Mouse (Mus musculus): ENCODE results near the gene Oxsr1. TPM values are rescaled to one million over a fixed set of nuclear protein-coding genes. Genes with fewer than 3 reads are reported as not detected.

The Oxsr1 gene
- polyA plus RNA-seq, 1 experiment: 16.3 TPM

DNA sequence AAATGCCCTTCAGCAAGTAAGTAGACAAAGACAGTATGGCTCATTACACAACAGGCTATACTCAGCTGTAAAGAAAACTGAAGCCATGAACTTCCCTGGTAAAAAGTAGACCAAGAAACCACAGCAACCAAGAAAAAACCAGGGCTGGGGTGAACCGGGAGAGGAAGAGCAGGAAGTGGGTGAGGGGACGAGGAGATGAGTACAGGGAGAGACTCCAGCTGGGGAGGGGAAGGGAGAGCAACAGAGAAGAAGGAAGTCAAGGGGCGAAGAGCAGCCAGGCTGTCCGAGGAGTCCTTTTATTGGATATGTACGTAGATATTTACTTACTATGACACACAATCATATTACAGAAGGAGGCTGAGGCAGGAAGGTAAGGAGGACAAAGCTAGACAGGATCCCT lies 74.2 kb downstream of the Oxsr1 start:
- Histone ChIP-seq H3K36me3 (ENCODE audit: control insufficient read depth, insufficient read depth, low read length) (peaks cover 2% of the 10 kb centered on the region; the same call in 1 of the 2 replicates), H3K27ac (ENCODE audit: insufficient read depth, low read depth, low read length) (peak overlapping the region; percentile 52; the same call in 1 of the 2 replicates), H3K27me3 (replicated peaks; ENCODE audit: control insufficient read depth, insufficient read depth, low read length) (no peaks in the 10 kb centered on the region), H3K4me1 (ENCODE audit: control insufficient read depth, insufficient read depth, low read length) (peaks cover 12% of the 10 kb centered on the region; the same call in 1 of the 2 replicates), H3K4me3 (ENCODE audit: insufficient read depth, low read depth, low read length) (no peak overlapping the region)
- WGBS: 66% methylated on average over 5 of the region's 5 CpGs
- no peak for DNase-seq
- TF ChIP-seq POLR2A (IDR thresholded peaks at IDR 0.05; ENCODE audit: low read depth, low read length) (no peak), CTCF (conservative IDR thresholded peaks at IDR 0.05; ENCODE audit: insufficient read depth, insufficient read length, low read depth, low read length) (no peak)

- peaks cover 3% of the 10 kb centered on the region; the same call in 1 of the 2 replicates for H3K36me3 ChIP-seq (ENCODE audit: control insufficient read depth, insufficient read depth, low read length)
- 50% methylated on average over 5 of the region's 5 CpGs for WGBS
- peak; percentile 94 for DNase-seq
- no peak overlapping the region for H3K27ac ChIP-seq (ENCODE audit: insufficient read depth, low read depth, low read length)
- no peak overlapping the region for H3K4me3 ChIP-seq (ENCODE audit: insufficient read depth, low read depth, low read length)
- peaks cover 12% of the 10 kb centered on the region; the same call in 1 of the 2 replicates for H3K4me1 ChIP-seq (ENCODE audit: control insufficient read depth, insufficient read depth, low read length)
- TF ChIP-seq CTCF (conservative IDR thresholded peaks at IDR 0.05; ENCODE audit: insufficient read depth, insufficient read length, low read depth, low read length): peak; percentile 61
- TF ChIP-seq POLR2A (IDR thresholded peaks at IDR 0.05; ENCODE audit: low read depth, low read length): no peak
- H3K27me3 ChIP-seq (replicated peaks; ENCODE audit: control insufficient read depth, insufficient read depth, low read length): no peaks in the 10 kb centered on the region
These were observed 75.4 kb downstream of the Oxsr1 start for GRCm38 (mm10) chr9:119246826-119247225.

- TF ChIP-seq POLR2A (IDR thresholded peaks at IDR 0.05; ENCODE audit: low read depth, low read length) (no peak), CTCF (conservative IDR thresholded peaks at IDR 0.05; ENCODE audit: insufficient read depth, insufficient read length, low read depth, low read length) (no peak)
- no peak overlapping the region for H3K4me3 ChIP-seq (ENCODE audit: insufficient read depth, low read depth, low read length)
- H3K36me3 ChIP-seq (ENCODE audit: control insufficient read depth, insufficient read depth, low read length): peaks cover 6% of the 10 kb centered on the region; the same call in 1 of the 2 replicates
- no peaks in the 10 kb centered on the region for H3K27me3 ChIP-seq (replicated peaks; ENCODE audit: control insufficient read depth, insufficient read depth, low read length)
- peak; percentile 81 for DNase-seq
- H3K4me1 ChIP-seq (ENCODE audit: control insufficient read depth, insufficient read depth, low read length): peaks cover 19% of the 10 kb centered on the region
- peak overlapping the region; percentile 71; the same call in 1 of the 2 replicates for H3K27ac ChIP-seq (ENCODE audit: insufficient read depth, low read depth, low read length)
- 50% methylated on average over 3 of the region's 3 CpGs for WGBS
These were observed 78.2 kb downstream of the Oxsr1 start for GRCm38 (mm10) chr9:119243981-119244380.

DNA sequence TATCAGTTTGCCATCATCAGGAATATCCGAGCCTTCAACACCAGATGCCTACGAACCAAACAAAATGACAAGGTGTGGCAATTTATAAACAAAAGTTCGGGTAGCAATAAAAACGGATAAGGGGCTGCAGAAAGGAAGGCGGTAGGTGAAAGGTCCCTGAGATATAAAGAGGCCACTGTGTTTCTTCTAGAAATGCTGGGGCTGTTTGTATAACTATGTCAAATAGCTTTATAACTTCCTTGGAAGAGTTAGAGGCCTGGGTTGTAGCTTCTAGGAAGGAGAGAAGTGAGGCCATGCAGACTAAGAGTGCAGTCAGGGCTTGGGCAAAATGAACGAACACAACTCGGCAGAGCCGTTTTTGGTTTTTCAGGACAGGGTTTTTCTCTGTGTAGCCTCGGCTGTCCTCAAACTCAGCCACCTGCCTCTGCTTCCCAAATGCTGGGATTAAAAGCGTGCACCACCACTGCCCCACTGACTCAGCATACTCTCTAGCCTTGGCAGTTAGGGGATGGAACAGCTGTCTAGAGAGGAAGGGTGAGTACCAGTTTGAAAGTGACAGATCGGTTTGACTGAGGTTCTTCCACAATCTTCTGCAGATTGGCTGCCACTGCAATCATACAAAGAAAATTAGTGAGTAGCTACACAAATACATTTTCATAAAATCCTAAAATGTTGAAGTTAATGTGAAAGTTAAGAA lies 80.9 kb downstream of the Oxsr1 start:
- peaks cover 6% of the 10 kb centered on the region; the same call in 1 of the 2 replicates for H3K36me3 ChIP-seq (ENCODE audit: control insufficient read depth, insufficient read depth, low read length)
- no peak for DNase-seq

DNA sequence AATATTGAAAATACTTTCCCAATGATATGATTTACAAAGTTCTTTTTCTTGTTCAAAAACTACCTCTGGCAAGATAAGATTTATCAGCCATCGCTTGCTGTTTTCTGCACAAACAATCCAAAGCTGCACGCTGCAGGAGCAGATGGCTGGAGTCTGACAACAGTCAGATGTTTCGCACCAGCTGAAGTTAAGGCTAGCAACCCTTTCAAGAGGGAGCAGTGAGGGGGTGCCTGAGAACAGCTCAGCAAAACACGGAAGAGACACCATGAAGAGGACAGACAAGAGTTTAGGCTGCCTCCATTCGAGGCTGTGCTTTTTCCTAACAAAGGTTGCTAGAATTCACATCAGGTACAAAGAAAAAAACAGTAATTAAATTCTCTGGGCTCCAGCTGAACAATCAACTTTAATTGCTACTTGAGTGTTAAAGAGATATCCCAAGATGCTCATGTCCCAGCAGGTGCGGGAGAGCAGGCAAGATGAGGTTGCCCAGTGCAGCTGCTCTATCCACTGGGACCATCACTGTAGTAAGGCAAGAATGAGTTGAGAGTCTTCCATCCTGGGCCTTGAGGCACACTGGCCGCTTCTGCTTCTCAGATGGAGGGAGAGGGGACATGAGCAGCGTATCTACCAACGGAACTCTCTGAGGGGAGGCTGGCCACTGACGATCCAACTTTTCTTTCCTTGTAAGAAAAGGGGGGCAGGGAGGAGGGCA lies 81.8 kb downstream of the Oxsr1 start:
- no peak overlapping the region for H3K4me3 ChIP-seq (ENCODE audit: insufficient read depth, low read depth, low read length)
- no peak for DNase-seq
- peaks cover 6% of the 10 kb centered on the region; the same call in 1 of the 2 replicates for H3K36me3 ChIP-seq (ENCODE audit: control insufficient read depth, insufficient read depth, low read length)
- WGBS: 85% methylated on average over 10 of the region's 10 CpGs
- H3K27me3 ChIP-seq (replicated peaks; ENCODE audit: control insufficient read depth, insufficient read depth, low read length): no peaks in the 10 kb centered on the region
- peaks cover 18% of the 10 kb centered on the region for H3K4me1 ChIP-seq (ENCODE audit: control insufficient read depth, insufficient read depth, low read length)
- H3K27ac ChIP-seq (ENCODE audit: insufficient read depth, low read depth, low read length): peak overlapping the region; percentile 63
- TF ChIP-seq POLR2A (IDR thresholded peaks at IDR 0.05; ENCODE audit: low read depth, low read length): no peak
- TF ChIP-seq CTCF (conservative IDR thresholded peaks at IDR 0.05; ENCODE audit: insufficient read depth, insufficient read length, low read depth, low read length): no peak

More for the DNA sequence above, 80.9 kb downstream of the Oxsr1 start:
- H3K4me3 ChIP-seq (ENCODE audit: insufficient read depth, low read depth, low read length): no peak overlapping the region
- TF ChIP-seq POLR2A (IDR thresholded peaks at IDR 0.05; ENCODE audit: low read depth, low read length): no peak
- no peak for TF ChIP-seq CTCF (conservative IDR thresholded peaks at IDR 0.05; ENCODE audit: insufficient read depth, insufficient read length, low read depth, low read length)
- H3K27ac ChIP-seq (ENCODE audit: insufficient read depth, low read depth, low read length): no peak overlapping the region
- H3K4me1 ChIP-seq (ENCODE audit: control insufficient read depth, insufficient read depth, low read length): peaks cover 18% of the 10 kb centered on the region
- no peaks in the 10 kb centered on the region for H3K27me3 ChIP-seq (replicated peaks; ENCODE audit: control insufficient read depth, insufficient read depth, low read length)
- 77% methylated on average over 11 of the region's 11 CpGs for WGBS

DNA sequence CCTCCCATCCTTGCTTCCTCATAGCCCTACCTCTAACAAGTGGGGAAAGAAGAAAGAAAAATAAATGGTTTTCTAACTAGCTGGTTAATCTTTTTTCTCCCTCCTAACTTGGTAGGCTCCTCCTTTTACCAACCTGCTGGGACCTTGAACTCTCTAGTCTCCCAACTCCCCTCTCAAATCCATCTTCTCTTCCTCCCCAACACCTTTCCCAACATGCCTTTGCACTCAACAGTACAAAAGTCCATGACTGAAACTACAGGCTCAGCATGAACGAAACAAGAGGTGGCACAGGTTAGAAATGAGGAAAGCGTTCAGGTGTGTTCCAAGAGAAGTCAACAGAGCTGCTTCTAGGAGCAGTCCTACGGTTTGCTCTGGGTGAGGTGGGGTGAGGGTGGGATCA lies 83.0 kb downstream of the Oxsr1 start:
- TF ChIP-seq CTCF (conservative IDR thresholded peaks at IDR 0.05; ENCODE audit: insufficient read depth, insufficient read length, low read depth, low read length): no peak
- TF ChIP-seq POLR2A (IDR thresholded peaks at IDR 0.05; ENCODE audit: low read depth, low read length): no peak
- peaks cover 6% of the 10 kb centered on the region; the same call in 1 of the 2 replicates for H3K36me3 ChIP-seq (ENCODE audit: control insufficient read depth, insufficient read depth, low read length)
- peak; percentile 86 for DNase-seq
- no peaks in the 10 kb centered on the region for H3K27me3 ChIP-seq (replicated peaks; ENCODE audit: control insufficient read depth, insufficient read depth, low read length)
- H3K4me1 ChIP-seq (ENCODE audit: control insufficient read depth, insufficient read depth, low read length): peaks cover 18% of the 10 kb centered on the region
- H3K4me3 ChIP-seq (ENCODE audit: insufficient read depth, low read depth, low read length): no peak overlapping the region; the same call in 1 of the 2 replicates
- peak overlapping the region; percentile 99 for H3K27ac ChIP-seq (ENCODE audit: insufficient read depth, low read depth, low read length)
- 66% methylated on average over 3 of the region's 3 CpGs for WGBS

GRCm38 (mm10) chr9:119238796-119239195 lies 83.4 kb downstream of the Oxsr1 start:
- Histone ChIP-seq H3K36me3 (ENCODE audit: control insufficient read depth, insufficient read depth, low read length) (peaks cover 6% of the 10 kb centered on the region; the same call in 1 of the 2 replicates), H3K27ac (ENCODE audit: insufficient read depth, low read depth, low read length) (peak overlapping the region; percentile 70), H3K27me3 (replicated peaks; ENCODE audit: control insufficient read depth, insufficient read depth, low read length) (no peaks in the 10 kb centered on the region), H3K4me3 (ENCODE audit: insufficient read depth, low read depth, low read length) (no peak overlapping the region), H3K4me1 (ENCODE audit: control insufficient read depth, insufficient read depth, low read length) (peaks cover 18% of the 10 kb centered on the region)
- no peak for TF ChIP-seq POLR2A (IDR thresholded peaks at IDR 0.05; ENCODE audit: low read depth, low read length)
- no peak for TF ChIP-seq CTCF (conservative IDR thresholded peaks at IDR 0.05; ENCODE audit: insufficient read depth, insufficient read length, low read depth, low read length)
- DNase-seq: peak; percentile 55
- WGBS: 52% methylated on average over 4 of the region's 4 CpGs
